Mouse (Mus musculus) erythroblast, embryonic 14.5 days (primary cell): ENCODE data around the gene Gins1.

Experiments used
- GATA1 ChIP-seq: IDR thresholded peaks from 2 replicates; pipeline ENCODE4 v1.6.1; 2012; ENCODE audit warnings: low read length, inconsistent platforms, mixed read lengths
- TAL1 ChIP-seq: IDR thresholded peaks from 3 replicates; pipeline ENCODE4 v1.6.1; 2012; ENCODE audit warnings: low read length, inconsistent platforms, mixed read lengths

- TF ChIP-seq TAL1 (no peak), GATA1 (no peak)
Observed at GRCm38 (mm10) chr2:150971856-150972255, 66.7 kb downstream of the Gins1 start.
